Mouse (Mus musculus): Measurements from ENCODE around the gene Ephb2.

Gene Ephb2

GRCm38 (mm10) chr4:136802446-136802845 lies 33.3 kb downstream of the Ephb2 start:
- DNase-seq (ENCODE audit: low read depth in 2 of 2, low spot score in 2 of 2): no peak

GRCm38 (mm10) chr4:136801944-136802343 lies 33.8 kb downstream of the Ephb2 start:
- no peak for DNase-seq (ENCODE audit: low read depth in 2 of 2, low spot score in 2 of 2)

GRCm38 (mm10) chr4:136801463-136801862 lies 34.3 kb downstream of the Ephb2 start:
- no peak for DNase-seq (ENCODE audit: low read depth in 2 of 2, low spot score in 2 of 2)

GRCm38 (mm10) chr4:136800366-136800765 lies 35.4 kb downstream of the Ephb2 start:
- DNase-seq (ENCODE audit: low read depth in 2 of 2, low spot score in 2 of 2): no peak

DNA sequence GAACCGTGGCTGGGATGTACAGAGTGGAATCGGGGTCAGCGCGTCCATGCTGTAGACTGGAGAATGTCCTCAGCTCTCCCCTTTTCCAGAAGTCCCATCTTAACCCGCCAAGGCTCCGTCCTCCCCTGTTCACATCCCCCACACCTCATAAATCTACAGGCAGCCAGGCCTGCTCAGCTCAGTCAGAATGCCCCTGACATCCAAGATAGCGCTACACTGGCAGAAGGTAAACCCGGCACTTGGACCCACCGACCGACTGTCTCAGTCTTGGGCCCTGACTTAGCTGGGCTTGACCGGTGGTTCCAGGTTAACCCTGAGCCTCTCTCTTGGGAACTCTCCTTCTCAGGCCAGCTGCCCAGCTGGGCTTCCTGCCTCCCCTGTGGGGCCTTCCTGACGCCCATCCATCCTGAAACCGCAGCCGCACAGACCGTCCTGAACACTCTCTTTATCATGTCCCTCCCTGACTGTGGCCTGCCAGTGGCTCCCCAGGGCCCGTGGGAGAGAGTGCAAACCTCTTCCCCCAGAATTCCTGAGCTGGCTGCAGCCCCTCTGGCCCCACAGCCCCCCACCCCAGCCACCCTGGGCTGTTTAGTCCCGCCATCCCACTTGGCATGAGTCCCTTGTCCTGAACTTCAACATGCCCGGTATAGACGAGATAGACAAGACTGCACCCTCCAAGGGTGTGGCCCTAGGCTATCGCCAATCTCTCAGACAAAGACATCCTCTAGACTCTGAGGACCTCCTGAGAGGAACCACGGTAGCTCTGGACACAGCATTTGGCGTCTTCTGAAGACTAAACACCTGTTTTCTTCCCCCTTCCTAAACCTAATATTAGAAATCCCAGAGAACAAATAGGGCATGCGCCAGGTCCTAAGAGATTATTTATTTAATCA lies 37.9 kb downstream of the Ephb2 start:
- no peak for DNase-seq (ENCODE audit: low read depth in 2 of 2, low spot score in 2 of 2)

GRCm38 (mm10) chr4:136793320-136793719 lies 42.5 kb downstream of the Ephb2 start:
- no peak for DNase-seq (ENCODE audit: low read depth in 2 of 2, low spot score in 2 of 2)

- no peak for DNase-seq (ENCODE audit: low read depth in 2 of 2, low spot score in 2 of 2)
These were observed 46.0 kb downstream of the Ephb2 start for GRCm38 (mm10) chr4:136789821-136790220.

DNA sequence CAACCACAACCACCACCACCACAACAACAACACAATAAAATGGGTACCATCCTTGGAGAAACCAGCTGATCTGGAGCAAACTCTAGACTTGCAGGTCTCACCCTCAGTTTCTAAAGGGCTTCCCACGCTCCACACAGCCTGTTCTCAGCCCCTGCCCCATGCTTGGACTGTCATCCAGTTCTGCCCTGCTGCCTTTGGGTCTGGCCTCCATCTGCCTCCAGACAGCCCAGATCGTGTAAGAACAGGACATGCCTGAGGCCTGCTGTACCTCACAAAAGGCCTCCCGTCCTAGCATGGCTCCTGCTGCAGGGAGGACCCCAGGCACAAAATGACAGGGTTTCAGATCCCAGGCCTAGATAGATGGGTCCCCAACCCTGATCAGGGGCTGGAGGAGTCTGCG lies 48.4 kb downstream of the Ephb2 start:
- no peak for DNase-seq (ENCODE audit: low read depth in 2 of 2, low spot score in 2 of 2)

DNA sequence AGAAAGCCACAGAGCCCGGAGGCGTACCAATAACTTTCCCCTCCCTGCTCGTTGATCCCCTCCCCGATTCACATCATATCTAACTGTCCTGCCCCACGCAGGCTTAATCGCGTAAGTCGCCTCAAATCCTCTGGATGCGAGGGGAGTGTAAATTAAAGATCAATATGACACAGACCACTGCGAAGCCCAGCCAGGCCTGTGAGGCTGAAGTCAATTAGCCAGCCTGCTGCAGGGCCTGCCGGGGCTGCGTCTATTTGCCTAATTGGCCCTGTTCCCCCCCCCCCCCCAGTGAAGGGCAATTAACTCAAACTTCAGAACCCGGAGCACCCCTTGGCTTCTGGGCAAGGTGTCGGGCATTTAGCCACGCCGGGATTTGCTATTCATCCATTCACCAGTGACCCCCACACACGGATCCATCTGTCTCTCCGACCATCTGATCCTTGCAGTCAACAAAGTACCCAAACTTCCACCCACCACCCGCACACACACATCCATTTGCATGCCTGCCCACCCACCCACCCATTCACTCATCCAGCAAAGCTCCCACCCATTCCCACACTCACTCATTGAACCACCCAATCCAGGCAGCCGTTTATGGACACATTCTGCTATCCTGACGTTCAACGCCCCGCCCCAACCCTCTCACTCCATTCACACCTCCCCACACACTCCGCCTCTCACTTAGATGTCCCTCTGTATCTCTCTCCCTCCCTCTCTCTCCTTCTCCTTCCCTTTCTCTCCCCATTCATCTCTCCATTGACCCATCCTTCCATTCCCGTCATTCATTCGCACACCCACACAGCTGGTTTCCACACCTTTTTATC lies 49.1 kb downstream of the Ephb2 start:
- DNase-seq (ENCODE audit: low read depth in 2 of 2, low spot score in 2 of 2): no peak

DNA sequence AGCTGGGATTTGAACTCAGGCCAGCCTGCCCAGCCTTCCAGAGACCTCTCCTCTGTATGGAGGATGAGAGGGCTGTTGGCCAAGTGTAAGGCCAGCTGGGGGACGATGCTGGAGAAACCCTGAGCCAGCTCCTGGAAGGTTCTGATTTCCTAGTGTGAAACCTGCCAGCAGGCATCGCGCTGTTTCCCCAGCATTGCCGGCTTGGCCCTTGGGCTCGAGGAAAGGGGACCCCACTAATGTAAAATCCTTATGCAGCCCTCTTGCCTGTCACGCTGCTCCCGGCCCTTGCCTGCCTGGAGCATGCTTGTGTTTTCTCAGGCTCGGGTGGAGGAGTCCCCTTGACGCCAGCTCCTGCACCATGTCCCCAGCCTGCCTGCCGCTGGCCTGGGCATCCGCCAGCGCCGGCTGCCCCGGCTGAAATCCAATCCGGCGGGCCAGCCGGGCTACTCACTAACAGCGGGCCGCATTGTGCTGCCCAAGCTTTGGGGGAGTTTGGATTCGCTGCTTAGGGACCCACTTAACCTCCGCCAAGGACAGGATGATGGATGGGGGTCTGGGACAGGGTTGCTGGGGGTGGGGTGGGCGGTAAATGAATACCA lies 52.1 kb downstream of the Ephb2 start:
- DNase-seq (ENCODE audit: low read depth in 2 of 2, low spot score in 2 of 2): no peak

DNA sequence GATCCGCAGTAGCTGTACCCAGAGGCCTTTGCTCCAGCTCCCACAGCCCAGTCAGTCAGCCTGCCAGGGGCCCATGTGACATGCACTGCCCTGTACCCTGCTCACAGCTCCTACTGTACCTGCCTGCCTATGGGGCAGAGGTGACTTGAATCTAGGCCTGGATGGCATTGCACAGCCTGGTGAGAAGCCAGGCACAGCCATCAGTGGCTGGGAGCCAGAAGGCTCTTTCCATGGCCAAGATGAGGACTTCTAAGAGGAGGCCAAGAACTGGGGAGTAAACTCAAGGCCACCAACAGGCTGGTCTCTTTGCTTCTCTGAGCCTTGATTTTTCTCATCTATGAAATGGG lies 53.2 kb downstream of the Ephb2 start:
- DNase-seq (ENCODE audit: low read depth in 2 of 2, low spot score in 2 of 2): no peak

GRCm38 (mm10) chr4:136781868-136782578 lies 53.8 kb downstream of the Ephb2 start:
- DNase-seq (ENCODE audit: low read depth in 2 of 2, low spot score in 2 of 2): no peak

DNA sequence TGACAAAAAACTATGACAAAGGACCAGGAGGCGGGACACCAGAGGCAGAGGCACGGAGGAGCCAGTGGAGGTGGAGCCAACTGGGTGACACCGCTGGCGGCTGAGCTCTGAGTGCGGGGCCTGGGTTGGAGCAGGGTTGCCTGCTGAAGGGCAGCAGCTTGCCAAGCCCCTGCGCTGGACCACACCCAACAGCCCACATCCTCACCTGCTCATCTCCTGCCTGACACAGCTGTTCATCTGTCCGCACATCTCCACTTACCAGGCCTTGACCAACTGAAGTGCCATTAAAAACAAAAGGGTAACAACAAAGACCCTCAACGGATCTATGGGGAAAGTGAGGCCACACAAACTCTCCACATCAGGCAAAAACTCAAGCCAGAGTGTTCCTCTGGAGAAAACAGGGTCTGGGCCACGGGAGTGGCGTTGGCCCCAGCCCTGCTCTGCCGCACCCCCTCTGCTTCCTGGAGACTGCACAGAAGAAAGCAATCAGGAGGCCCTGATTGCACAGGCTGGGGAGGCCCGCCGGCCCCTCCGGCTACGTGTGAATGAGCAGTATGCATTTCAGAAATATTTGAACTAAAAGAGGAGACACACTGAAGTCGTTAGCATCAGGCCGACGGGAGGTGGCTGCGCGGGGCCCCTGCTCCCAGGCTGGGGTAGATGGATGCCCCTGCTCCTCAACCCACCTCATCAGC lies 55.4 kb downstream of the Ephb2 start:
- no peak for DNase-seq (ENCODE audit: low read depth in 2 of 2, low spot score in 2 of 2)

- no peak for DNase-seq (ENCODE audit: low read depth in 2 of 2, low spot score in 2 of 2)
These were observed 56.6 kb downstream of the Ephb2 start for GRCm38 (mm10) chr4:136779156-136779555.

GRCm38 (mm10) chr4:136776471-136776892 lies 59.3 kb downstream of the Ephb2 start:
- no peak for DNase-seq (ENCODE audit: low read depth in 2 of 2, low spot score in 2 of 2)

DNA sequence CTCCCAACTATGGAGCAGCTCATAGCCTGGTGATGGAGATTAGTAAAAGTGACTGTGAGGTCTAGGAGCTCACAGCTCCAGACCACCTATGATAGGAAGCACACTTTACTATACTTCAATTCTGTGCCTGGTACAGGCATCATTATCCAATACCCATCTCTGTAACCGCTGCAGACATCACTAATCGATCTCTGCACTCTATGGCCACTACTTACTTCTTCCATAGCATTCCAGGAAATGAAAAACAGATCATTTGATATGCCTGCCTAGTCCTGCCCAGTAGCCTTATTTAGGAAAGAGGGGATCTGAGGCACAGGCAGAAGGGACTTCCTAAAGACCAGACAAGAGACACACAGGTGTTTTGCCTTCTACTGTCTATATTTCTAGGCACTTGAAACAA lies 59.9 kb downstream of the Ephb2 start:
- DNase-seq (ENCODE audit: low read depth in 2 of 2, low spot score in 2 of 2): no peak

DNA sequence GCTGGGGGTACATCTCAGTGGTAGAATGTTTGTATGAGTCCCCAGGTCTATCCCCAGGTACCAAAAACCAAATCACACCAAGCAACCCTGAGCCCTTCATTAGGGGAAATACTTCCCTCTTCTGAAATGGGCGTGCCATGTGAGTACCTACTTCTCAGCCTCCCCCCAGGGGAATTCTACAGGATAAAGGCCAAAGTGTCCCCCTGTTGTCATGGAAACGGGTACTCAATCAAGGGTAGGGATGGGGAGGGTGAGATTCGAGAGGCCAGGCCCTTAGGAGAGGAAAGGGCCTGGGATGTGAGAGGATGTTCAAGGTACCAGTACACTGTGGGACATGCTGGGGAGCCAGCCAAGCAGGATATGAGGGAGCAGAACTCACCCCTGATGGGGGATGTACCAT lies 61.6 kb downstream of the Ephb2 start:
- DNase-seq (ENCODE audit: low read depth in 2 of 2, low spot score in 2 of 2): no peak

- DNase-seq (ENCODE audit: low read depth in 2 of 2, low spot score in 2 of 2): no peak
These were observed 62.7 kb downstream of the Ephb2 start for GRCm38 (mm10) chr4:136772952-136773584.

DNA sequence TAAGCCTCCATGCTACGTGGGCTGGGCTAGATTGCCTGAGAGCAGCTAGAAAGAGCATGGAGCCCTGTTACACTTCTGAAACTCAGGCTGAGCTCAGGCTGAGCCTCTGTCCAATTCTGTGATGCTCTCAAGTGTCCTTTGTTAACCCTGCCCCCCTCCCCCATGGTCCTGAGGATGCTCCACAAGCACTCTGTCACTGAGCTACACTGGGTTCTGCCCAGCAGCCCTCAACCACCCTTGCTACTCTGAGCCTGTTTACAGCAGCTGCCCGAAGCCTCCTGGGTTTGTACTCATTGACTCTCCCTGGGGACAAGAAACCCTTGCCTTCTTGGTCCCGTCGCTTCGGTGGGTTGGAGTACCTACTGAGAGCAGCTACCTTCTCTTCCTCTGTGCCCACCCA lies 63.5 kb downstream of the Ephb2 start:
- DNase-seq (ENCODE audit: low read depth in 2 of 2, low spot score in 2 of 2): no peak

GRCm38 (mm10) chr4:136770718-136771117 lies 65.1 kb downstream of the Ephb2 start:
- no peak for DNase-seq (ENCODE audit: low read depth in 2 of 2, low spot score in 2 of 2)
